Mouse (Mus musculus) limb, embryonic 14.5 days (tissue): ENCODE measurements at regions not wholly inside any gene's neighbourhood (a gene's known extent, or its start where the extent isn't known, plus 50 kb on each side); places are given as distances from the start of the nearest gene placed in this dataset.

Source experiments
- ATAC-seq: fragments of 200-750 bp; cut with Nextera tagmentation; 2 replicates; pipeline ENCODE4 v1.8.0; 2017; ENCODE audit warnings: low read depth, moderate number of reproducible peaks, moderate TSS enrichment; ENCODE audit not compliant: low FRiP score
- DNase-seq: peaks from one replicate; pipeline ENCODE4 v3.0.0-alpha.2; 2015; ENCODE audit warnings: low spot score
- H3K27ac ChIP-seq: fragments of 300-500 bp; sonication (generic); replicated peaks from 2 replicates; pipeline ENCODE4 v1.5.1; 2014; ENCODE audit warnings: low read depth, mild to moderate bottlenecking, low read length, moderate library complexity, mixed read lengths
- H3K27me3 ChIP-seq: fragments of 300-500 bp; sonication (generic); 2 replicates; pipeline ENCODE4 v1.6.1; 2014; ENCODE audit warnings: low read length, mixed read lengths; ENCODE audit not compliant: control insufficient read depth, insufficient read depth
- H3K36me3 ChIP-seq: fragments of 300-500 bp; sonication (generic); 2 replicates; pipeline ENCODE4 v1.6.1; 2014; ENCODE audit warnings: mild to moderate bottlenecking, low read length, moderate library complexity, mixed read lengths; ENCODE audit not compliant: control insufficient read depth, insufficient read depth
- H3K4me1 ChIP-seq: fragments of 300-500 bp; sonication (generic); 2 replicates; pipeline ENCODE4 v1.6.1; 2014; ENCODE audit warnings: antibody characterized with exemption, low read length, mixed read lengths; ENCODE audit not compliant: control insufficient read depth, insufficient read depth
- H3K4me2 ChIP-seq: fragments of 300-500 bp; sonication (generic); replicated peaks from 2 replicates; pipeline ENCODE4 v1.6.1; 2014; ENCODE audit warnings: low read depth, mild to moderate bottlenecking, low read length, moderate library complexity; ENCODE audit not compliant: severe bottlenecking
- H3K4me3 ChIP-seq: fragments of 300-500 bp; sonication (generic); replicated peaks from 2 replicates; pipeline ENCODE4 v1.5.1; 2014; ENCODE audit warnings: low read length
- H3K9ac ChIP-seq: fragments of 300-500 bp; sonication (generic); 2 replicates; pipeline ENCODE4 v1.6.1; 2014; ENCODE audit warnings: mild to moderate bottlenecking, low read depth, low read length, moderate library complexity; ENCODE audit not compliant: severe bottlenecking
- H3K9me3 ChIP-seq: fragments of 300-500 bp; sonication (generic); 2 replicates; pipeline ENCODE4 v1.6.1; 2016; ENCODE audit warnings: low read length; ENCODE audit not compliant: control insufficient read depth
- POLR2A ChIP-seq: fragments of 200-500 bp; IDR thresholded peaks from 2 replicates; pipeline ENCODE4 v1.8.0; 2012; ENCODE audit warnings: inconsistent platforms, mild to moderate bottlenecking, moderate library complexity, borderline replicate concordance; ENCODE audit not compliant: insufficient read depth, insufficient read length; ENCODE audit errors: extremely low read depth
- WGBS: fragments of 180-500 bp; shearing (Covaris S2); extraction: QIAGEN DNeasy Blood & Tissue Kit; methylation state at CpG from one replicate; pipeline ENCODE4 v1.1.7; 2014; 5-methylcytosine and 5-hydroxymethylcytosine counted together

DNA sequence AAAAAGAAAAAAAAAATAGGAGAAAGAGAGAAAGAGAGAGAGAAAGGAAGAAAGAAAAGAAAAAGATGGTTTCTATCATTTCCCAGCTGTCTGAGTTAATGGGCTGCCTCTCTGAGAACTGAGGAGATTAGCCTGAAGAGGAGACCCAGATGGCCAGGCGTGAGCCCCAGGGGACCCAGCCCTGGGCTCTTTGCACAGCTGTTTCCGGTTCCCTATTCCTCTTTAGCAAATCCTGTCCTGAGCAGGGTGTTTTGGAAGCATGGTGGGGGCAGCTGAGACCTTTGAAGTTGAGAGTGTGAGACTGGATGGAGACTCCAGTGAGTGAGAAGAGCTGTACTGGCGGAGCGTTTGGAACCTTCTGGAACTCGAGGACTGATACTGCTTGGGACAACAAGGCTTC is 103.8 kb downstream of the Nxnl2 start:
- Histone ChIP-seq H3K36me3 (no peaks in the 10 kb centered on the region), H3K27me3 (no peaks in the 10 kb centered on the region), H3K4me2 (no peak overlapping the region), H3K4me1 (peaks cover 51% of the 10 kb centered on the region), H3K9me3 (no peaks in the 10 kb centered on the region), H3K9ac (no peak overlapping the region), H3K27ac (peak overlapping the region; percentile 48), H3K4me3 (no peak overlapping the region)
- DNase-seq, result peak; percentile 65
- TF ChIP-seq POLR2A, result no peak
- no peak for ATAC-seq
- WGBS, result 25% methylated on average over 5 of the region's 5 CpGs

DNA sequence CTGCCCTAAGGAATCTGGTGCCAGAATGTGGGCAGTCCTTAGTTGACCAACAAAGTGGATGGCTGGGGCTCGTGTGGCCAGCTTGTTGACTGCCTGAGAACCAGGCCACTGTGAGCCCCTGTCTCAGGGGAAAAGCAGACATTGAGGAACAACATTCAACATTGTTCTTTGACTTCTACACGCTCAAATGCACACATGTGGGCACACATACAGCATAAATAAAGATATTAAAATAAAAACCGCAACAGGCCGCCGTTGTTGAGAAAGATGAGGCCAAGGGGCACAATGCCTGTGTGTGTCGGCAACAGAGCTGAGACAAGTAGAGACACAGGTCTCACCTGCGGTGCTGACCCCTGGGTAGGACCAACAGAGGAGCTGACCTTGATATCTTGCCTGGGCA is 105.8 kb downstream of the Nxnl2 start:
- H3K36me3 ChIP-seq, result no peaks in the 10 kb centered on the region
- DNase-seq (no peak), ATAC-seq (no peak)
- H3K9ac ChIP-seq, result no peak overlapping the region
- TF ChIP-seq POLR2A, result no peak
- no peak overlapping the region for H3K4me3 ChIP-seq
- no peaks in the 10 kb centered on the region for H3K27me3 ChIP-seq
- 0 out of 2 replicates have a peak overlapping the region, but pooled peaks have one; percentile 33 for H3K27ac ChIP-seq
- H3K9me3 ChIP-seq, result no peaks in the 10 kb centered on the region
- no peak overlapping the region for H3K4me2 ChIP-seq
- WGBS, result 83% methylated on average over 7 of the region's 7 CpGs
- H3K4me1 ChIP-seq, result peaks cover 65% of the 10 kb centered on the region

- TF ChIP-seq POLR2A, result no peak
- 6% methylated on average over 10 of the region's 10 CpGs for WGBS
- Histone ChIP-seq H3K9me3 (no peaks in the 10 kb centered on the region), H3K4me3 (no peak overlapping the region), H3K4me1 (peaks cover 65% of the 10 kb centered on the region), H3K9ac (no peak overlapping the region), H3K27me3 (no peaks in the 10 kb centered on the region), H3K36me3 (no peaks in the 10 kb centered on the region), H3K4me2 (no peak overlapping the region; the same call in 1 of the 2 replicates), H3K27ac (peak overlapping the region; percentile 70)
- DNase-seq (peak; percentile 64), ATAC-seq (peak; percentile 75)
Measured at GRCm38 (mm10) chr13:51277515-51277914, 106.7 kb downstream of the Nxnl2 start.

DNA sequence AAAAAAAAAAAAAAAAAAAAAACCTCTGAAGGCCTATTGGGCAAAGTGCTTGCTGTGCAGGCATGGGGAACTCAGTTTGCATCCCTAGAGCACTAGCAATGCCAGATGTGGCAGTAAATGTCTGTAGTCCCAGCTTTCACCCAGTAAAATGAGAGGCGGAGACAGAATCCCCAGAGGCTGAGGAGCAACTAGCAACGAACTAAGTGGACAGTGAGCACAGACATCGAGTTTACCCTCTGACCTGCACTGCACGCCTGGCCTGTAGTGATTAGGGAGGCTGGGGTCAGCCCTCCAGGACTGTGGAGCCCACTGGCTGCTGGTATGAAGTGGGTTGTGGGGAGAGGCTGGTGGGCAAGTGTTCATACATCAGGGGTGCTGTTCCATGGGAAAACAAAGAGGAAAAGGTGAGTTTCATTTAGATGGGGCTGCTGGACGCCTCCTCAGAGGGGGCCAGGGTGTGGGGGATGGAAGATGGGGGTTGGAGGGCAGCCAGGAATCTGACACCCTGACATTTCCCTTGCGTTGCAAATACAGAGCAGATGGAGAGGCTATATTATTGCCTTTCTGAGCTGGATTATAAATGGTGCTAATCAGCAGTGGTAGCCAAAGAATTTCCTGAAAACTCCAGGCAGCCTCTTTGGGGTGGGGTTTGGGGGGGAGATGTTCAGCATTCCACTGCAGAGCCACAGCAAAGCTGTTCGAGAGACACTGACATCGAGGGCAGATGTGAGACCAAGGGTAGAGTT is 109.0 kb downstream of the Nxnl2 start:
- ATAC-seq (peak; percentile 80), DNase-seq (peak; percentile 87)
- Histone ChIP-seq H3K27me3 (no peaks in the 10 kb centered on the region), H3K36me3 (no peaks in the 10 kb centered on the region), H3K9ac (no peak overlapping the region), H3K9me3 (no peaks in the 10 kb centered on the region), H3K4me3 (no peak overlapping the region), H3K4me2 (peak overlapping the region; percentile 36), H3K27ac (peak overlapping the region; percentile 93), H3K4me1 (peaks cover 55% of the 10 kb centered on the region)
- TF ChIP-seq POLR2A, result no peak
- WGBS, result 5% methylated on average over 8 of the region's 8 CpGs

DNA sequence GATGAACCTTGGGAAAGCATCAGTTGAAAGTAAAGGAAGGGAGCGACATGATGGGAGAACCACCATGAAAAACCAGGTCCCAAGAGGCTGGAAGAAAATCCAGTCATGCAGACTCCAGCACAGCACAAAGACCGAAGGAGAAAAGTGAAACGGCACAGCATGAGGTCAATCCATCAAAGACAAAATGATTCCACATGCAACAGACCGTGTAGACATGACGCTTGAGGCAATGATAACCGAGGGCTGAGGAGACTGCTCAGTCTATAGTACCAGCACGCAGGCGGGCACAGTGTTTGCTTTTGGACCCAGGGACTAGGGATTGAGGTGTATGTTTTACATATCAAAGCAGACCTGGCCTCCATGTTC is 109.5 kb downstream of the Nxnl2 start:
- peak overlapping the region; percentile 36 for H3K4me2 ChIP-seq
- DNase-seq, result peak; percentile 73
- no peak overlapping the region for H3K9ac ChIP-seq
- H3K4me1 ChIP-seq, result peaks cover 50% of the 10 kb centered on the region
- no peak overlapping the region for H3K4me3 ChIP-seq
- H3K27me3 ChIP-seq, result no peaks in the 10 kb centered on the region
- H3K27ac ChIP-seq, result peak overlapping the region; percentile 93
- peak; percentile 62 for ATAC-seq
- H3K36me3 ChIP-seq, result no peaks in the 10 kb centered on the region
- no peak for TF ChIP-seq POLR2A
- 14% methylated on average over 8 of the region's 8 CpGs for WGBS
- no peaks in the 10 kb centered on the region for H3K9me3 ChIP-seq
